Mouse (Mus musculus) hindbrain, embryonic 11.5 days (tissue): Measurements from ENCODE around the gene 5430419D17Rik. TPM values are rescaled to one million over a fixed set of nuclear protein-coding genes. Genes with fewer than 3 reads are reported as not detected.

Experiments used
- ATAC-seq: fragments of 200-750 bp; cut with Nextera tagmentation; 2 replicates; pipeline ENCODE4 v1.8.0; 2017; ENCODE audit warnings: mild to moderate bottlenecking, moderate TSS enrichment, moderate library complexity; ENCODE audit not compliant: low FRiP score
- DNase-seq: peaks from one replicate; pipeline ENCODE4 v3.0.0-alpha.2; 2015; ENCODE audit warnings: low spot score
- H3K27ac ChIP-seq: fragments of 300-500 bp; sonication (generic); 2 replicates; pipeline ENCODE4 v1.5.1; 2014; ENCODE audit warnings: mild to moderate bottlenecking, low read depth, low read length
- H3K27me3 ChIP-seq: fragments of 300-500 bp; sonication (generic); 2 replicates; pipeline ENCODE4 v1.6.1; 2014; ENCODE audit warnings: mild to moderate bottlenecking, low read length, moderate library complexity, mixed read lengths; ENCODE audit not compliant: control insufficient read depth, insufficient read depth
- H3K36me3 ChIP-seq: fragments of 300-500 bp; sonication (generic); 2 replicates; pipeline ENCODE4 v1.6.1; 2014; ENCODE audit warnings: mild to moderate bottlenecking, low read length, moderate library complexity, mixed read lengths; ENCODE audit not compliant: control insufficient read depth, insufficient read depth
- H3K4me1 ChIP-seq: fragments of 300-500 bp; sonication (generic); replicated peaks from 2 replicates; pipeline ENCODE4 v1.6.1; 2014; ENCODE audit warnings: low read length, mixed read lengths; ENCODE audit not compliant: control insufficient read depth, insufficient read depth
- H3K4me2 ChIP-seq: fragments of 300-500 bp; sonication (generic); replicated peaks from 2 replicates; pipeline ENCODE4 v1.6.1; 2014; ENCODE audit warnings: mild to moderate bottlenecking, low read depth, low read length
- H3K4me3 ChIP-seq: fragments of 300-500 bp; sonication (generic); 2 replicates; pipeline ENCODE4 v1.5.1; 2014; ENCODE audit warnings: low read depth, low read length
- H3K9ac ChIP-seq: fragments of 300-500 bp; sonication (generic); 2 replicates; pipeline ENCODE4 v1.6.1; 2014; ENCODE audit warnings: low read depth, low read length
- H3K9me3 ChIP-seq: fragments of 300-500 bp; sonication (generic); 2 replicates; pipeline ENCODE4 v1.6.1; 2016; ENCODE audit warnings: low read length; ENCODE audit not compliant: control insufficient read depth
- WGBS: fragments of 180-500 bp; shearing (Covaris S2); extraction: QIAGEN DNeasy Blood & Tissue Kit; methylation state at CpG from one replicate; pipeline ENCODE4 v1.1.7; 2014; 5-methylcytosine and 5-hydroxymethylcytosine counted together
- polyA plus RNA-seq: library from polyadenylated mRNA; unstranded; fragments of >200 nt; fragmentation: Nextera tagmentation; extraction: Ambion mirVana; gene quantifications from 2 replicates; pipeline ENCODE4 v1.2.1, GENCODE M21; 2014

Gene 5430419D17Rik
- polyA plus RNA-seq, 1 experiment from 2014 or later: not detected

DNA sequence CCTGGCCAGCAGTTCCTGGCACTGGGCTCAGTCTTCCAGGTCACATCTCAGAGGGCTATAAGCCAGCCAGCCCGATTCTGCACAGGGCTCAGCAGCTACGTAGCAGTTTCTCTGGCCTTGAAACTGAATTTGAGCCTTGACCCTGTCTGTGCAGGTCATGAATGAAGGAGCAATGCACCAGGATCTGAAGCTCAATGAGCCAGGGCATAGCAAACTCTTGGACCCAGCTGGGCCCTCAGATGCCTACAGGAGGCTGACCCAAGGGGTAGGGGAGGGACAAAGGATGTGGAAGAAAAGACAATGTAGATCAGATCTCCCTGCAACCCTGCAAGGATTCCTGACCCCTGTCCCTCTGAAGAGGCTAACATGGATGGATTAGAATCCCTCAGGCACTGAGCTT, 148.0 kb downstream of the 5430419D17Rik start, which contains the start of gene Cuzd1:
Gene Cuzd1 (minus strand): TSS at position 101 of the 400 bp plus-strand sequence.
- Histone ChIP-seq H3K4me3 (no peak within 1 kb of the TSS), H3K27ac (no peak within 1 kb of the TSS), H3K4me1 (no peaks in the 10 kb centered on the region), H3K36me3 (no peaks in the 10 kb centered on the region), H3K27me3 (no peaks in the 10 kb centered on the region), H3K9ac (no peak within 1 kb of the TSS), H3K9me3 (no peaks in the 10 kb centered on the region), H3K4me2 (no peak within 1 kb of the TSS)
- WGBS: 81% methylated on average over 2 of the region's 2 CpGs
- ATAC-seq (no peak), DNase-seq (no peak)

DNA sequence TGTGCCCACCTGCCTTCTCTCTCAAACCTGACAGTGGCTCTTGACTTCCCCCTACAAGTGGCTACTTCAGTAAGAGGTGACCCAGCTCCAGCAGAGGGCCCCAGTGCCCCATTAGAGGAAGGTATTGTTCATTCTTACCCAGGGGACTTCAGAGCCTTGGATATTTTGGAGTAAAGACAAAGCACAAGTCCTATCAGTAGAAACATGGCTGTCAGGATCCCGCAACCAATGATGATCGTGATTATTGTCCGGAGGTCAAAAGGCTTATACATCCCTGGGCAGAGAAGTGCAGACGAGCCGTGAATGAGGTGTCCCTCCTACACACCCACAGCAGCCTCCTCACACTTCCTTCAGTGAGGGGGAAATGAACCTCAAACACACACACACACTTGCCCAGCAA, 152.9 kb downstream of the 5430419D17Rik start:
- no peak for ATAC-seq
- 86% methylated on average over 5 of the region's 5 CpGs for WGBS
- H3K36me3 ChIP-seq: no peaks in the 10 kb centered on the region

GRCm38 (mm10) chr7:131329416-131329815, 155.2 kb downstream of the 5430419D17Rik start, which contains the start of gene Fam24b:
TSS of gene Fam24b (minus strand) at chr7:131329516.
- DNase-seq (no peak), ATAC-seq (no peak)
- H3K4me1 ChIP-seq: no peaks in the 10 kb centered on the region
- H3K9me3 ChIP-seq: no peaks in the 10 kb centered on the region
- H3K4me3 ChIP-seq: no peak within 1 kb of the TSS
- H3K4me2 ChIP-seq: no peak within 1 kb of the TSS
- H3K9ac ChIP-seq: no peak within 1 kb of the TSS
- no peaks in the 10 kb centered on the region for H3K27me3 ChIP-seq
- H3K36me3 ChIP-seq: no peaks in the 10 kb centered on the region
- 93% methylated on average over 5 of the region's 5 CpGs for WGBS
- H3K27ac ChIP-seq: no peak within 1 kb of the TSS

More for the DNA sequence above, 152.9 kb downstream of the 5430419D17Rik start:
- Histone ChIP-seq H3K9ac (no peak overlapping the region), H3K4me2 (no peak overlapping the region), H3K9me3 (no peaks in the 10 kb centered on the region), H3K27ac (no peak overlapping the region), H3K27me3 (no peaks in the 10 kb centered on the region), H3K4me3 (no peak overlapping the region), H3K4me1 (no peaks in the 10 kb centered on the region)
- DNase-seq: no peak

GRCm38 (mm10) chr7:131331688-131332087, 157.5 kb downstream of the 5430419D17Rik start:
- no peak overlapping the region for H3K27ac ChIP-seq
- DNase-seq (no peak), ATAC-seq (no peak)
- WGBS: 84% methylated on average over 2 of the region's 2 CpGs
- H3K9ac ChIP-seq: no peak overlapping the region
- no peak overlapping the region for H3K4me2 ChIP-seq
- no peaks in the 10 kb centered on the region for H3K9me3 ChIP-seq
- H3K36me3 ChIP-seq: no peaks in the 10 kb centered on the region
- H3K4me3 ChIP-seq: no peak overlapping the region
- H3K4me1 ChIP-seq: no peaks in the 10 kb centered on the region
- no peaks in the 10 kb centered on the region for H3K27me3 ChIP-seq

DNA sequence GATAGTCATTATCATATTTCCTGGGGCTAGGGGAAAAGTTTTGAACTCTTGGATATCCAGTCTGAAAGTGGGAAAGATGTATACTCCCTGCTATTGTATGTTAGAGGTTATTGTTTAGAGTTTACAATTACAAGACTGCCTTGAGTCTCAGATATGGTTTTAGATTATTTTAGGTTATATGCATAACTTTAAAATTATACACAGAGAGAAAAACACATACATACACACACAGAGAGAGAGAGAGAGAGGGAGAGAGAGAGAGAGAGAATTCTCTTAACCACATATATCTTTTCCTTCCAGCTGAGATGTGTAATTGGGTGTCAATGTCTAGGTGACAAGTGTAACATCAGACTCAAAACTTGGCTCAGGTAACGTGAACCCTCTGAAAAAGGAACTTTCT, 159.4 kb downstream of the 5430419D17Rik start, which contains the start of gene Fam24a:
Gene Fam24a (plus strand): TSS at position 301 of the 400 bp plus-strand sequence.
- H3K4me2 ChIP-seq: no peak within 1 kb of the TSS
- ATAC-seq: no peak

DNA sequence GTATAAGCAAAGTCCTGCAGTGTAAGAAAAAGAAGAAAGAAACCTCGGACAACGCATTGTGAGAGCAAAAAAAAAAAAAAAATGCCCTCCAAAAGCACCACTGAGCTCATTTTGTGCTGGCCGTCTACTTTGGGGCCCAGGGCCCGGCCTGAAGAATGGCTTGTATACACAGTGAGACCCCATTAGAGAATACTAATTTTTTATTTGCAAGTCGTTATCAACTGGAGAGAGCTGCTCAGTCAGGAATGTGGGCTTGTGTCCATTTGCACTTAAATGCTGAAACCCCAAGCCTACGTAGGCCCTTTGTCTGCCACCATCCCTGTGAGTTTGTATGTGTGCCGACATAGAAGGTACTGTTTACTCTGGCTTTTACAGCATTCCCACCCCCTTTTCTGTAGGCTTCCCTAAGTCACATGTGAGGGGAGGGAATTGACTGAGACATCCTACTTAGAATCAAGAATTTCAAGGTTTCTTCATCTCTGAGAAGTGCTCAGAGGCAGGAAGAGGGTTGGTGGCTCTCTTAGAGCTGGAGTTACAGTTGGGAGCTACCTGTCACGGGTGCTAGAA, 163.4 kb downstream of the 5430419D17Rik start:
- 52% methylated on average over 8 of the region's 8 CpGs for WGBS
- no peaks in the 10 kb centered on the region for H3K4me1 ChIP-seq
- no peak overlapping the region for H3K9ac ChIP-seq
- H3K9me3 ChIP-seq: no peaks in the 10 kb centered on the region
- no peaks in the 10 kb centered on the region for H3K27me3 ChIP-seq
- no peak overlapping the region for H3K27ac ChIP-seq
- no peak overlapping the region for H3K4me3 ChIP-seq
- H3K36me3 ChIP-seq: no peaks in the 10 kb centered on the region
- peak; percentile 53; the same call in 1 of the 2 replicates for ATAC-seq
- H3K4me2 ChIP-seq: no peak overlapping the region
- DNase-seq: peak; percentile 11

More for the DNA sequence above, 159.4 kb downstream of the 5430419D17Rik start, which contains the start of gene Fam24a:
- WGBS: 45% methylated on average over 1 of the region's 1 CpGs
- Histone ChIP-seq H3K9ac (no peak within 1 kb of the TSS), H3K27me3 (no peaks in the 10 kb centered on the region), H3K4me3 (no peak within 1 kb of the TSS), H3K9me3 (no peaks in the 10 kb centered on the region), H3K4me1 (no peaks in the 10 kb centered on the region), H3K36me3 (no peaks in the 10 kb centered on the region), H3K27ac (no peak within 1 kb of the TSS)
- no peak for DNase-seq

- ATAC-seq: no peak
- no peak for DNase-seq
- Histone ChIP-seq H3K4me1 (no peaks in the 10 kb centered on the region), H3K27ac (no peak overlapping the region), H3K27me3 (no peaks in the 10 kb centered on the region), H3K9ac (no peak overlapping the region), H3K4me3 (no peak overlapping the region), H3K9me3 (no peaks in the 10 kb centered on the region), H3K36me3 (peaks cover 4% of the 10 kb centered on the region; the same call in 1 of the 2 replicates), H3K4me2 (no peak overlapping the region)
- 78% methylated on average over 7 of the region's 7 CpGs for WGBS
Measured at GRCm38 (mm10) chr7:131345856-131346541, 171.8 kb downstream of the 5430419D17Rik start.
